Mouse (Mus musculus) lung, adult 2 months (tissue): Measurements from ENCODE around the gene Golga7b. TPM values are rescaled to one million over a fixed set of nuclear protein-coding genes. Genes with fewer than 3 reads are reported as not detected.

Experiments
- DNase-seq: peaks from one replicate; pipeline ENCODE4 v3.0.0; 2022
- H3K4me1 ChIP-seq: fragments of 200-500 bp; 2 replicates; pipeline ENCODE4 v1.6.1; 2011; ENCODE audit warnings: low read length; ENCODE audit not compliant: control insufficient read depth, insufficient read depth
- H3K4me3 ChIP-seq: fragments of 200-500 bp; replicated peaks from 2 replicates; pipeline ENCODE3; 2011; ENCODE audit warnings: low read depth, mild to moderate bottlenecking, control low read depth, low read length; ENCODE audit errors: extremely low read depth
- CTCF ChIP-seq: fragments of 200-500 bp; IDR thresholded peaks from 2 replicates; pipeline ENCODE4 v1.5.1; 2011; ENCODE audit warnings: mild to moderate bottlenecking, low read length, control low read depth; ENCODE audit not compliant: insufficient read depth
- POLR2A ChIP-seq: fragments of 200-500 bp; IDR thresholded peaks from 2 replicates; pipeline ENCODE4 v1.6.1; 2011; ENCODE audit warnings: low read depth, mild to moderate bottlenecking, control low read depth, low read length, borderline replicate concordance; ENCODE audit errors: extremely low read depth
- WGBS: fragments of 180-500 bp; shearing (Covaris S2); methylation state at CpG from one replicate; pipeline ENCODE4 v1.1.7; 2018; 5-methylcytosine and 5-hydroxymethylcytosine counted together
- polyA plus RNA-seq: library from polyadenylated mRNA; depleted of rRNA; stranded (reverse); fragments of >200 nt; gene quantifications from 2 replicates; pipeline ENCODE4 v1.2.3, GENCODE M21; 2012

Gene Golga7b
- polyA plus RNA-seq, 1 experiment = 0.30 TPM

GRCm38 (mm10) chr19:42216699-42217373 lies 30.5 kb upstream of the Golga7b start:
- TF ChIP-seq CTCF (no peak), POLR2A (no peak)
- 57% methylated on average over 7 of the region's 7 CpGs for WGBS
- DNase-seq = no peak
- Histone ChIP-seq H3K4me1 (no peaks in the 10 kb centered on the region), H3K4me3 (no peak overlapping the region)

GRCm38 (mm10) chr19:42217374-42217763 lies 30.0 kb upstream of the Golga7b start:
- WGBS = 5% methylated on average over 2 of the region's 2 CpGs
- DNase-seq = no peak
- Histone ChIP-seq H3K4me3 (no peak overlapping the region), H3K4me1 (no peaks in the 10 kb centered on the region)
- no peak for TF ChIP-seq POLR2A
- peak; percentile 61 for TF ChIP-seq CTCF

GRCm38 (mm10) chr19:42226451-42226850 lies 20.9 kb upstream of the Golga7b start:
- no peak for DNase-seq
- Histone ChIP-seq H3K4me3 (no peak overlapping the region), H3K4me1 (no peaks in the 10 kb centered on the region)
- TF ChIP-seq CTCF = no peak
- no peak for TF ChIP-seq POLR2A
- WGBS = 64% methylated on average over 10 of the region's 10 CpGs

DNA sequence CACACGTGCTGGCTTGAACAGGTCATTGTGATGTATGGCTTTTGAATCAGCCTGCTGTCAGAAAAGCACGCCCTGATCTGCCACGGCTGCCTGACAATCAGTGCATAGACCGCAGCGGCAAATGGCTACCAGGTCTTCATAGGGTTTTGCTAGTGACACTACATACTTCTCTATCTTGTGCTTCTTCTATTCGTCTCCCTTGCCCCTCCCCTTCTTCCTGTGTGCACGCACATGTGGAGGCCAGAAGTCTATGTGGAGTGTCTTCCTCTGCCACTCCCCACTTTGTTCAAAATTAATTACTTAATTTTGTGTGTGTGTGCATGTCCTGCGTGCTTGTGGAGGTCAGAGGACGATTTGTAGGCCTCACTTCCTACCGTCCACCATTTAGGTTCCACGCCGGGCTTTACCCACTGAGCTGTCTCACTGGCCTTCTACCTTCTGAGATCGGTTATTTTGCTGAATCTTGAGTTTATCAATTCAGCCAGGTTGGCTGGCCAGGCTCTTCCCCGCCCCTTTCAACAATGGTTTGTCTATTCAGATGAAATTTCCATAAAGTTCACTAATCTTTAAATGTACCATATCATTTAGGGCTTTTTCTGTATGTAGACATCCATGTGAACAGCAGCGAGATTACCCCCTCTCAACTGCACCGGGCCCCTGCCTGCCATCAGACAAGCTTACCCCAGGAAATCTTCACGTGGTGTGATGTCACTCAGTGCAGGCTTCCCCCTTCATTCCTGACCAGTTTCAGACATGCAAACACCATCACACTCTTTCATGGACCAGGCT lies 17.7 kb upstream of the Golga7b start:
- DNase-seq = no peak
- TF ChIP-seq CTCF = no peak
- no peak for TF ChIP-seq POLR2A
- Histone ChIP-seq H3K4me1 (no peaks in the 10 kb centered on the region), H3K4me3 (no peak overlapping the region)
- 70% methylated on average over 17 of the region's 17 CpGs for WGBS

DNA sequence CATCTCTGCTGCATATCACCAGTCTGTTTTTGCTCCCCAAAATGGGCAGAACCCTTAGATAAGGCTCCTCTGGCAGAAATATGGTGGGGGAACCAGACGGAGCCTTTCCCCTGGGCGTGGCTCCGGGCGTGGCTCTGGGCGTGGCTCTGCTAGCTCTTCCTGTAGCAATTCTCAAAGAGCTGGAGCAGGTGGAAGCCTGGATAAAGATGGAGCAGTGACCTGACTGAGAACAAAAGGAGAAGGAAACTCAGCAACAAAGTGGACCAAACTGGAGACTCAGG lies 17.1 kb upstream of the Golga7b start:
- no peak for DNase-seq
- TF ChIP-seq POLR2A (no peak), CTCF (no peak)
- Histone ChIP-seq H3K4me3 (no peak overlapping the region), H3K4me1 (no peaks in the 10 kb centered on the region)
- 64% methylated on average over 5 of the region's 5 CpGs for WGBS

DNA sequence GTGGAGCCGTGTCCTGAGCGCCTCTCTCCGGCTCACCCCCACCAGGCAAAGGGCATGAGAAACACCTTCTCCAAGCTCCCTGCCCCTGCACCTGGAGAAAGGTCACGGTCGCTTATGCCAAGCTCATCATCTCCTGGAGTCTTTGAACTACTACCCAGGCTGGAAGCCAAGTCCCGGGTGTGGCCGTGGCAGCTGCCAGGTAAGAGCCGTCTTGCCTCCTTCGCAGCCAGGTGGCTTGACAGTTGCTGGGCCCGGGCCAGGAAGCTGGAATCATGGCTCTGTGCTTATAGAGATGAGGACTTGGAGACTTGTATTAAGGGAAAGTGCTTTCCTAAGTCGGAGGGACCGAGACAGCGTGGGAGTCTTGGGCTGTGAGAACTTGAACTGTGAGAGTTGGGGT lies 16.4 kb upstream of the Golga7b start:
- Histone ChIP-seq H3K4me1 (no peaks in the 10 kb centered on the region), H3K4me3 (no peak overlapping the region)
- DNase-seq = no peak
- 75% methylated on average over 13 of the region's 13 CpGs for WGBS
- TF ChIP-seq POLR2A = no peak
- no peak for TF ChIP-seq CTCF

GRCm38 (mm10) chr19:42237602-42238340 lies 9.6 kb upstream of the Golga7b start:
- no peak for TF ChIP-seq CTCF
- TF ChIP-seq POLR2A = no peak
- no peak overlapping the region for H3K4me3 ChIP-seq
- H3K4me1 ChIP-seq = no peaks in the 10 kb centered on the region
- 20% methylated on average over 4 of the region's 4 CpGs for WGBS
- DNase-seq = no peak

- DNase-seq = no peak
- no peak for TF ChIP-seq POLR2A
- TF ChIP-seq CTCF = no peak
- WGBS = 56% methylated on average over 7 of the region's 7 CpGs
- H3K4me1 ChIP-seq = no peaks in the 10 kb centered on the region
- no peak overlapping the region for H3K4me3 ChIP-seq
These were observed 9.0 kb upstream of the Golga7b start for GRCm38 (mm10) chr19:42238341-42238715.

- no peak overlapping the region for H3K4me3 ChIP-seq
- no peak for TF ChIP-seq CTCF
- TF ChIP-seq POLR2A = no peak
- WGBS = 45% methylated on average over 8 of the region's 8 CpGs
- DNase-seq = no peak
- H3K4me1 ChIP-seq = no peaks in the 10 kb centered on the region
These were observed 6.5 kb upstream of the Golga7b start for GRCm38 (mm10) chr19:42240881-42241280.

- no peak for DNase-seq
- Histone ChIP-seq H3K4me3 (no peak overlapping the region), H3K4me1 (no peaks in the 10 kb centered on the region)
- TF ChIP-seq POLR2A (no peak), CTCF (no peak)
- 41% methylated on average over 3 of the region's 3 CpGs for WGBS
These were observed 4.0 kb upstream of the Golga7b start for GRCm38 (mm10) chr19:42243401-42243800.
